Mouse (Mus musculus): ENCODE data around the gene Thoc6. TPM values are rescaled to one million over a fixed set of nuclear protein-coding genes. Genes with fewer than 3 reads are reported as not detected.

The Thoc6 gene
- total RNA-seq, 2 experiments from 2014 or later = 6.3 to 8.8 TPM

DNA sequence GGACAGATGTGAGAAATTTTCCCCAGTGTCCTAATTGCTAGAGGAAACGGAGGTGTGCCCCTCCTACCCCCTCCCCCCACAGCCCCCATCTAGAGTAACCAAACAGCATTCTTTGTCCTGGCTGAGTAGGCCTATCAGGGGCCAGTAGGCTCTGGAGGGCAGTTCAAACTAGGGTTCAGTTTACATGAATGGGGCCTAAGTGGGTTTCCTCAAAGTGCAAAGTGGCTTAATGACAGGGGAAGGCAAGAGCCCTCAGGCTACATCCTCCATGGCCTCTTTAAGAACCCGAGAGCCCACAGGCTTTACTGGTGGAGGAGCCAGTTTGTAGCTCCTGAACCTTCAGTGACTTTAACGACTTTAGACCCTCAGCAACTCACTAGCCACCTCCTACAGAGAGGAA is 22.1 kb upstream of the Thoc6 start:
- TF ChIP-seq CTCF (IDR thresholded peaks at IDR 0.05) = no peak
- Histone ChIP-seq H3K4me3 (no peak overlapping the region), H3K27ac (no peak overlapping the region)
- intact Hi-C loops (cut with DNase I) = no loop called here
- DNase-seq = no peak

GRCm38 (mm10) chr17:23694491-23694890 is 20.8 kb upstream of the Thoc6 start:
- Histone ChIP-seq H3K27ac (no peak overlapping the region), H3K4me3 (no peak overlapping the region)
- TF ChIP-seq CTCF (IDR thresholded peaks at IDR 0.05) = no peak
- DNase-seq = no peak
- intact Hi-C loops (cut with DNase I) = no loop called here

- DNase-seq = no peak
- no peak within 1 kb of the TSS; the same call in 1 of the 2 replicates for H3K4me3 ChIP-seq
- intact Hi-C loops (cut with DNase I) = no loop called here
- H3K27ac ChIP-seq = no peak within 1 kb of the TSS
- no peak for TF ChIP-seq CTCF (IDR thresholded peaks at IDR 0.05)
These were observed 10.4 kb upstream of the Thoc6 start, which contains the start of gene Cldn9 for GRCm38 (mm10) chr17:23683856-23684672. Cldn9 (minus strand) TSS chr17:23684026.

DNA sequence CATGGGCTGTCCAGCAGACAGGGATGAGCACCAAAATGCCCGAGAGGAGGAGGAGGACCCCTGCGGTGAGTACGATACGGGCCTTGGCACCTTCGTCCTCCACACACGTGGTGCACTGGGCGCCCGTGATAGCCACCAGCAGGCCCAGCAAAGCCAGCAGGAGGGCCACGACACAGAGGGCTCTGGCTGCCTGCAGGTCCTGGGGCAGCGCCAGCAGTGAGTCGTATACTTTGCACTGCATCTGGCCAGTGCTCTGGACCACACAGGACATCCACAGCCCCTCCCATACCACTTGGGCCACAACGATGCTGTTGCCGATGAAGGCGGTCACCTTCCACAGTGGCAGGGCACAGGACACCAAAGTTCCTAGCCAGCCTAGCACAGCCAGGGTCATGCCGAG is 9.5 kb upstream of the Thoc6 start:
- no peak for TF ChIP-seq CTCF (IDR thresholded peaks at IDR 0.05)
- H3K27ac ChIP-seq = no peak overlapping the region
- no peak for DNase-seq
- intact Hi-C loops (cut with DNase I) = no loop called here
- no peak overlapping the region; the same call in 1 of the 2 replicates for H3K4me3 ChIP-seq

DNA sequence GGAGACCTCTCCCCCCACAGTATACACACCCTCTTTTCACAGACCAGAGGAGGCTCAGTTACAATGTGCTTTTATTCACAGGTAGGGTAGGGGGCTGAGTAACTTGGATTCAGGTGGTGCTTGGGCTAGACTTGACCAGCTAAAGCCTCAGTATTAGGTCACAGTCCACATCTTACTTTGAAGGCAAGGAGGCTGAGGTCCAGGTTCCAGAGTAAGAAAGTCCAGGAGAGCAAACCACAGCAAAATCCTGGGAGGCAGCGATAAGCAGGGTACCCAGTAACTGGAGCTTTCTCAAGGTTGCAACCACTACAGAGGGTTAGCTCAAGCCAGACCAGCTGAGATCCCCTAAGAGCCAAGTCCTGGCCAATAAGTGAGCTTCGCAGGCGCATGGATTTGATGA is 8.8 kb upstream of the Thoc6 start:
- TF ChIP-seq CTCF (IDR thresholded peaks at IDR 0.05) = no peak
- no peak for DNase-seq
- intact Hi-C loops (cut with DNase I) = no loop called here
- H3K27ac ChIP-seq = no peak overlapping the region
- no peak overlapping the region for H3K4me3 ChIP-seq

DNA sequence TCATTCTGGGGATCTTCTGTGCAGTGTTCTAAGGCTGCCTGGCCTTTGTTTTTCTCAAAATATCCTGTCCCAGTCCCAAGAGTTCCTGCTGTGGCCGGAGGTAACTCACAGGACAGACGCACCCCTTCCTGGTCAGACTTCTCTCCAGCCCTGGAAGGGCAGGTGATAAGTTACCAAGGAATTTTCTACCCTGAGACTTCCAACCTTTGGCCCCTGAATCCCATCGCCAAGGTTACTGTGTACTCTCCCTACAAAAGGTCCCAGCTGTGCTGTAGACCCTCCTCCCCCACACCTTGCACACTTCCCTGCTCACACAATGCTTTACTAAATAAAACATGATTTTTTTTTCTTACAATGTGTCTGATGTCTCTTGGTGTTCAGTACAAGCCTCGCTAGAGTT is 8.4 kb upstream of the Thoc6 start:
- Histone ChIP-seq H3K27ac (no peak overlapping the region), H3K4me3 (no peak overlapping the region)
- no peak for TF ChIP-seq CTCF (IDR thresholded peaks at IDR 0.05)
- intact Hi-C loops (cut with DNase I) = no loop called here
- DNase-seq = peak; percentile 2

DNA sequence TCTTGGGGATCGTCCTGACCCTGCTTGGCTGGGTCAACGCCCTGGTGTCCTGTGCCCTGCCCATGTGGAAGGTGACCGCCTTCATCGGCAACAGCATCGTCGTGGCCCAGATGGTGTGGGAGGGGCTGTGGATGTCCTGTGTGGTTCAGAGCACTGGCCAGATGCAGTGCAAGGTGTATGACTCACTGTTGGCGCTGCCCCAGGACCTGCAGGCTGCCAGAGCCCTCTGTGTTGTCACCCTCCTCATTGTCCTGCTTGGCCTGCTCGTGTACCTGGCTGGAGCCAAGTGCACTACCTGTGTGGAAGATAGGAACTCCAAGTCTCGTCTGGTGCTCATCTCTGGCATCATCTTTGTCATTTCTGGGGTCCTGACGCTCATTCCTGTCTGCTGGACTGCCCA is 7.4 kb upstream of the Thoc6 start:
- TF ChIP-seq CTCF (IDR thresholded peaks at IDR 0.05) = no peak
- DNase-seq = peak; percentile 18
- intact Hi-C loops (cut with DNase I) = no loop called here
- no peak overlapping the region for H3K27ac ChIP-seq
- no peak overlapping the region for H3K4me3 ChIP-seq

- H3K4me3 ChIP-seq = no peak overlapping the region
- DNase-seq = no peak
- TF ChIP-seq CTCF (IDR thresholded peaks at IDR 0.05) = no peak
- no peak overlapping the region for H3K27ac ChIP-seq
- intact Hi-C loops (cut with DNase I) = no loop called here
These were observed 6.7 kb upstream of the Thoc6 start for GRCm38 (mm10) chr17:23680336-23680735.

DNA sequence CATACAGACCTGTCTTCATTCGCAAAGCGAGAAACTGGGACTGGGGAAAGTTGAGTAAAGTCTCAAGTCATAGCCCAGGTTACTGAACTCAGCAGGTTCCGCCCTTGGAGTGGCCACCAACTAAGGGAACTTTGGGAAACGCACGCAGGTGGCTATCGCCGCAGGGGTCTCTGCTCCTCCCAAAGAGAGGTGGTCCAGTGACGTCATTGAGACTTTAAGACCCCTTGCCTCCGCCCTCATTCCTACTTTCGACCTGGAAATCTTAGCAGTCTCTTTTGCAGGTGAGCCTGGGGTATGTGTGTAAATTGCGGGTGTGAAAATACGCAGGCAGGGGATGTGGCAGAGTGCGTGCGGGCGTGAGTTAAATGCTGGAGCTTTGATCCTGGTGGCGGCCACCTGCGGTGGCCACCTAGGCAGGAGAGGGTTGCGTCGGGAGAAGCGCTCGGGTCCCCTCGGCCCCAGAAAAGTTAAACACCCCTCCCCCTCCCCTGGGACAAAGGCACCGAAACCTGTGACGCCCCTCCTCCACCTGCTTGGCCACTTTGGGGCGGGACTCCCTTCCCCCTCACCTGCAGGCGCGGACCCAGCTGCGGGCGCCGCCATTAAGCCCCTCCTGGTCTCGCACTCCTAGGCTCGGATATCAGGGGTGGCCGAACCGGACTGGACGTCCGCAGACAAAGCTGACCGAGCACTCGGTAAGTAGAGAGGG is 5.6 kb upstream of the Thoc6 start, which contains the start of gene Cldn6:
Cldn6 (plus strand) TSS at position 123 of the 709 bp plus-strand sequence.
- DNase-seq = no peak
- intact Hi-C loops (cut with DNase I) = no loop called here
- H3K27ac ChIP-seq = no peak within 1 kb of the TSS
- H3K4me3 ChIP-seq = no peak within 1 kb of the TSS
- TF ChIP-seq CTCF (IDR thresholded peaks at IDR 0.05) = no peak

GRCm38 (mm10) chr17:23677236-23677679 is 3.6 kb upstream of the Thoc6 start, which contains the start of gene Tnfrsf12a:
Tnfrsf12a (minus strand) TSS chr17:23677468.
- intact Hi-C loops (cut with DNase I) = loop anchor here (2.0 kb wide), 1 partner anchor 26 kb away; no protein-coding TSS in a partner anchor
- DNase-seq = peak; percentile 89
- Histone ChIP-seq H3K27ac (peak within 1 kb of the TSS; percentile 93), H3K4me3 (peak within 1 kb of the TSS; percentile 78)
- TF ChIP-seq CTCF (IDR thresholded peaks at IDR 0.05) = no peak

- Histone ChIP-seq H3K4me3 (peak overlapping the region; percentile 78), H3K27ac (peak overlapping the region; percentile 93)
- no peak for TF ChIP-seq CTCF (IDR thresholded peaks at IDR 0.05)
- intact Hi-C loops (cut with DNase I) = loop anchor here (2.0 kb wide), 1 partner anchor 26 kb away; no protein-coding TSS in a partner anchor
- peak; percentile 76 for DNase-seq
These were observed 2.9 kb upstream of the Thoc6 start for GRCm38 (mm10) chr17:23676473-23677031.

- peak overlapping the region; percentile 93 for H3K27ac ChIP-seq
- peak; percentile 44 for TF ChIP-seq CTCF (IDR thresholded peaks at IDR 0.05)
- intact Hi-C loops (cut with DNase I) = loop anchor here (2.0 kb wide), 1 partner anchor 27 kb away; no protein-coding TSS in a partner anchor
These were observed 2.0 kb upstream of the Thoc6 start for GRCm38 (mm10) chr17:23675564-23676281.

More at GRCm38 (mm10) chr17:23675564-23676281, 2.0 kb upstream of the Thoc6 start:
- peak; percentile 80 for DNase-seq
- peak overlapping the region; percentile 78 for H3K4me3 ChIP-seq
